Mouse (Mus musculus): ENCODE measurements around the gene Srp9.

Gene Srp9

GRCm38 (mm10) chr1:182124506-182124905 is at the start of gene Srp9:
Srp9 (plus strand) TSS chr1:182124737.
- peak; percentile 93 for DNase-seq (ENCODE audit: low spot score)

- no peak for DNase-seq (ENCODE audit: low spot score)
Measured at GRCm38 (mm10) chr1:182081744-182082419, 42.7 kb upstream of the Srp9 start.

DNA sequence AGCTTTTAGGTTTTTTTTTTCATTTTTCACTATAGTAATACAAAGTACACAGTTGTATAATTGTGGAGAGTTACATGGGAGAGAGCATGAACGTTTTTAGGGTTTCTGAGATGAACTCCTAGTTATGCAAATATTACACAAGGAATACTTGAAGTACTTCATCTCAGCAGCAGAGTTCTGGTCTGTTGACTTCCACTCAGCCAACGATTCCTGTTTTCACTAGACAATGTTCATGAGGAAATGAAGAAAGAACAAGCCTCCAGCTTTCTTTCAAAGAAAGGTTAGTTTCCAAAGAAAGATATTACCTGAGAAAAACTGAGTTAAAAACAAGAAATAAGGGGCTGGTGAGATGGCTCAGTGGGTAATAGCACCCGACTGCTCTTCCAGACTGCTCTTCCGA is 41.1 kb upstream of the Srp9 start:
- DNase-seq (ENCODE audit: low spot score) = no peak

DNA sequence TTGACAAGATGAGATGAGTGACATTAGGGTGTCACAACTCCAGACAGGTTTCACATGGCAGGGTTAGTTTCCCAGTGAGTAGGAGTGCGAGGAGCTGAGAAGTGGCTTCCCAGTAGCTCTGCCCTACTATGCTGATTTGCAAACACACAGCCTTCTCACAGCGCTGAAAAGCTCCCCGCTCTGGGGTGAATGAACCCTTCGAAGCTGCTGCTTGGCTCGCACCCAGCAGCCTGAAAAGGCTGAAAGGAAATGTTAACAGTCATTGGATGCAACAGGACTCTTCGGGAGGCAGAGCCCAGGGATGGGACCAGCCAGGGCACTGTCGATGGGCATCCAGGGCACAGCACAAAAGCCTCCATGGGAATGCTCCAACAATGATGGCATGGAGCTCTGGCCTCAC is 37.8 kb upstream of the Srp9 start:
- DNase-seq (ENCODE audit: low spot score) = no peak

DNA sequence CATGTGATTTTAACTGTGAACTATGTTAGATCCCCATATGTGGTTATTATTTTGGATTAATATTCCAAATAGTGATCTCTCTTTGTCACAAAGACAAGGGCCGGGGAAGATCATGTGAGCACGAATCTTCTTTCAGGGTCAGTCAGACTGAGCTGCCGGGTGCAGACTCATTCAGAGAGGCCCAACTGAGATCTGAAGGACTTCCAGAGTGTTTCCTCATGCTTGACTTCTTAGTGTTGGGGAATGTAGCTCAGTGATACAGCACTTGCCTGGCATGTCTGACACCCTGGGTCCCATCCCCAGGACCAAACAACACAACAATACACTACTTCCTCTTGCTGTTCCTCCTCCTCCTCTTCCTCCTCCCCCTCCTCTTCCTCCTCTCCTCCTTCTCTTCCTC is 37.2 kb upstream of the Srp9 start:
- DNase-seq (ENCODE audit: low spot score) = no peak

DNA sequence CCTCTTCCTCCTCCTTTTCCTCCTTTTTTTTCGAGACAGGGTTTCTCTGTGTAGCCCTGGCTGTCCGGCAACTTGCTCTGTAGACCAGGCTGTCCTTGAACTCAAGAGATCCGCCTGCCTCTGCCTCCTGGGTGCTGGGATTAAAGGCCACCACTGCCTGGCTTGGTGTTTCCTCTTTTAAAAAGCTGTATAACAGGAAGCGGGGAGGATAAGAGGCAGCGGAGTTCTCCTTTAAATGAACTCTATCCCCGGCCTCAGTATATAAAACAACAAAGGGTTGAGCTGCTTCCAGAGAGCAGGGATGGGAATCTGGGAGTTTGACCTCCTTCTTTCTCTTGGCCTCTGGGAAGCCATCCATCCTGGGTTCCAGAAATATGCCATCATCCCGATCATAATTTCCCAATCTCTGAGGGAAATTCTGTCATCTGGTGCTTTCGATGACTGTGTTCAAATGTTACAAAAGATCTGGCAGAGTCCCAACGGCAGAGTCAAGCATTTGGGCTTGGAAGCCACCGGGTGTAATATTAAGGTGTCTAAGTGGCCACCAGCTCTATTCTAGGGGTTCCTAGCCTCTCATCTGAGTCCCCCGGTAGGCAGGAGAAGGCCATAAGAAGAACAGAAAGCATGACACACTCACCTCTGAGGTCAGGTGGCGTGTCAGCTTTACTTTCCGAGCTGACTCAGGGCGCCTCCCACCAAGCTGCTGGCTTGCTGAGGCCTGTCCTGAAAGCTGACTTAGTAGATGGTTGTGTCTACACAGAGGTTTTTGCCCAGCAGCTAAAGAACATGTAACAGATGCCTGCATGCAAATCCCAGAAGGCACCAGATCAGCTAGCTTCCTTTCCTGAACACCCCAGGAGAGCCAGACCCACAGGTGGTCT is 36.5 kb upstream of the Srp9 start:
- no peak for DNase-seq (ENCODE audit: low spot score)

DNA sequence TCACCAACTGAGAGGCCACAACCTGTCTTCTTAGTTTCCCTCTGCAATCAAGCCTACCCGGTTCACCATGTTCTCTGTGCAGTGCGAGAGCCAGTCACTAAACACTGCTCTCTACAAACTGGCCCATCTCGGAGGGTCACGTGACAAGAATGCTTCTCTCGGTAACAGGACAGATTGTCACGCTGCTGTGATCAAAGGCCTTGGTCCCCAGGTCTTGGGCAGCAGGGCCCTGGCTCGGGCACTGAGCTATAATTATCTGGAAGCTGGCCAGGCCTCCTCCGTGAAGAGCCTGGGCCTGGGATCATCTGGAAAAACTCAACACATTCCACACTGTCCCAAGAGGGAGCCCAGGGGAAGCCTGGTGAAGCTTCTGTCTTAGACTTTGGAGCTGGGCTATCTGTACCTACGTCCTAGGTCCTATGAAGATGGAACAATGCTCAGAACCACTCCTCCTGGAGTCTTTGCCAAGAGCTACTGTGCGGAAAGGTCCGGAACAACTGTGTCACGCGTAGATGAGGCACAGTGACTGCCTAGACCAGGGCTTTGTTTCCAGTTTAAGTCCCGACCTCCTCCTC is 35.6 kb upstream of the Srp9 start:
- no peak for DNase-seq (ENCODE audit: low spot score)

GRCm38 (mm10) chr1:182089600-182090297 is 34.8 kb upstream of the Srp9 start:
- DNase-seq (ENCODE audit: low spot score) = no peak

DNA sequence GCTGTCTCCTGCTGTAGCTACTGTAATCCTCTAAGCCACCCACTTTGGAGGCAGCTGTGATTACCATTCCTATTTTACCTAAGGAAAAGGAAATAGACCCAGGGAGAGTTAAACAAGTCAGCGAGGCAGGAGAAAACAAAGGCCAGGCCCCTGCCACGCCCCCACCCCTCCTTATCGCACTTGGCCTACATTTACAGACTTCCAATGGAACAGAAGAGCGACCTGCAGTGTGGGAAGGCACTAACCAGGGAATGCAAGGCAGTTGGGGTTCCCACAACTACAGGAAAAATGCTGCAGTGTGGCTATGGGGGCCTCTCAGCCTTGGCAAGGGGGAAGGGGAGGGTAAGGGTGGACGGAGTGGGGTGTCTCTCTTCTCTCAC is 34.2 kb upstream of the Srp9 start:
- no peak for DNase-seq (ENCODE audit: low spot score)

DNA sequence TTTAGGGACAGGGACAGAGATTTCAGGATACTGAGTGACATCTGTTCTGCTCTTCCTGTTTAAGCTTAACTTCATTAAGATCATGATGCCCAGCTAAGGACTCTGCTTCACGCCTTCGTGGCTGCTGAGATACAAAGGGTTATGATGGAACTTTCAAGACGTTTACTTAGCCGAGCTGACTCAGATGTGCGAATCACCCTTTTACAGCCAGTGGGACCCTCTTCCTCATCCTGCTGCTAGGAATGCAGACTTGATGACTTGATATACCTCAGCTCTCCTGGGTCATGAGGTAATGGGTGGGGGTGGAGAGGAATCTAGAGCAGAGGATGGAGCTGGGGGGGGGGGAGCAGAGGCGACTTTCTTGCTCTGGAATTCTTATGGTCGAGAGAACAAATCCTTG is 33.3 kb upstream of the Srp9 start:
- no peak for DNase-seq (ENCODE audit: low spot score)

GRCm38 (mm10) chr1:182091746-182092412 is 32.7 kb upstream of the Srp9 start:
- no peak for DNase-seq (ENCODE audit: low spot score)

DNA sequence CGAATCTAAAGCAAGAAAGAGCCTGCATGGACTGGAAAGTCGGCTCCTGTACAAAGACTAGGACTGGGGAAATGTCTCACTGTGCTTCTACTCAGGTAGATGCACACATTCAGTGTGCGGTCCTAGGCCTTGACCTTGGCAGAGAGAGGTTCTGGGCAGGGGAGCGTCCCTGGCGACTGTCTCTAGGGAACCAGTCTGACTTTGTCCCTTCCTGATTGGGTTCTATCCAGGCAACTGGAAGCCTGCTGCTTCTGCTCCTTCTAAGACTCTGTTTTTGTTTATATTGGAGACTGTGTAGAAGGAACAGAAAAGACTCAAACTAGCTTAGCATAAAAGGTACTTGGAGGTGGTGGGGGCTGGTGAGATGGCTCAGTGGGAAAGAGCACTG is 32.1 kb upstream of the Srp9 start:
- no peak for DNase-seq (ENCODE audit: low spot score)

DNA sequence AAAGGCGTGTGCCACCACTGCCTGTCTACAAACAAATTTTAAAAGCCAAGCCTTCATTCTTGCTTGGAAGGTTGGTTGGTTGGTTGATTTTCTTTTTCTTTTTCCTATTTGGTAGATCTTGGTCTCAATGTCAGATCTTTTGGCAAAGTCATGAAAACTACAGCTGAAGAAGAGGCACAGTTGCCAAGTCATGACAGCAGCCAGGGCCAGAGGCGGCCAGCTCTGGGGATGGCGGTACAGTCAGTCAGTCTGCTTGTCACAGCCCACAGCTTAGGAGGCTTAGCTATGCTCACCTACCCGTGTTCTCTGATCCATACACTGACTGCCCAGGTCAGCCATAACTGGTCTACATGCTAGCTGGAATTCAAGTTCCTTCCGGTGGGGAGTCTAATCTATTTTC is 31.1 kb upstream of the Srp9 start:
- DNase-seq (ENCODE audit: low spot score) = no peak

DNA sequence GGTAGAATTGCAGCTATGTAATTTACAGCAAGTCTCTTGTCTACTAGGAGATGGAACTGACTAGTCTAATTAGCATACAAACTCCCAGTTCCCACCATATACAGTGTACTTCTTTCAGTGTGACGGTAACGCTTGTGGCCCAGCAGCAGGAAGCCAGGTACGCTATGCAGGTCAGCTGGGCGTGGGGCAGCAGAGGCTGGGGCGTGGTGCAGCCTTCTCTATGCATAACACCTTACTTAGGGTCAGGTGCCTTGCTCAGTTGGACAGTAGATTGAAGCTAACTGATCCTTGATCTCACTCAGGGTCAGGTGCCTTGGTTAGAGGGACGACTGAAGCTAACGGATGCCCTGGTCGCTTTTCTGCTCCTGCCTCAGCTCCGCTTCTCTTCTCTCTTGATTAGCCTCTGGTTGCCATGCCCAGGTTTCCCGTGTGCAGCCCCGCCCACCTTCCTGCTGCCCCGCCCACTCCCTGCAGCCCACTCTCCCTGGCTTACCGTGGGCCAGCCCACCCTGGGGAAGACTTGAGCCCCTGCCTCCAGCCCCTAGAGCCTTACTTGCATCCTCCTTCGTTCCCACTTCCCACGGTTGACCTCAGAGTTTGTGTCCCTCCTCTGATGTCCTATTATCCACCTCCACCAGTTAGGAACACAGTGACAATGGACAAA is 29.9 kb upstream of the Srp9 start:
- no peak for DNase-seq (ENCODE audit: low spot score)

DNA sequence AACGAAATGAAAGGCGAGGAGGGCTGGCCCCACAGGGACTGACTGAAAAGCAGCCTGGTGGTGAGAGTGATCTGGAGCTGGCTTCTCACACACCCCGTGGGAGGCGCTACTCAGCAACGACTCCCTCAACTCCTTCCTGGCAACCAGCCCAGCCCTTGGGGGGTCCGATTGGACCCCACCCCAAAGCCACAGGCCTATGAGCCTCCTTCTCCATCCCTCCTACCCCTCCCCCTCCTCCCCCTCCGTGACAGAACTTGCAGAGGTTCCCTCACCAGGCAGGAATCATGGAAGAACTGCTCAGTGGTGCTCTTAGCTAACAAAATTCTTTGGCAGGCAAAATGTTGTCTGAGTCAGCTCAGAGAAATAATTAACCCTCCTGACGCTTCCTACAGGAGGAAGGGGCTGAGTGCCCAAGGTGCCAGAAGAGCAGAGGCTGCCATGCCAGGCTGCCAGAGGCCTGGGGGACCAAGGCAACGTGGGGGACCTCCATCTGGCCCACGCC is 29.2 kb upstream of the Srp9 start:
- no peak for DNase-seq (ENCODE audit: low spot score)

DNA sequence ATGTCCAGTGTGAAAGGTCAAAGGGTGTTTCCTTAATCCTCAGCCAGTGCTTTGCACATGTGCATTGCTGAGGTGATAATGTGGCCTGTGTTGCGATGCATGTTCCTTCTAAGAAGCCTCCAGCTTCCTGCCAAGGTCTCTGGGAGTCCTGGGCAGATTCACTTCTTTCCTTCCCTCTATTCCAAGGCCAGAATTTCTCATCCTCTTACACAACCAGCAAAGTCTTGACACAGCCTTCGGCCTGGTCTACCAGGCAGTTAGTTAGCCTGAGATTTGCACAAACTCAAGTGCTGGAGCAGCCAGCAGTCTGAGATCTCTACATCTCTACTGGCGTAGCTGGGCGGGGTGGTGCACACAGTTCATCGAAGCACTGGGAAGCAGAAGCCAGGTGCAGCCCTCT is 27.8 kb upstream of the Srp9 start:
- no peak for DNase-seq (ENCODE audit: low spot score)

DNA sequence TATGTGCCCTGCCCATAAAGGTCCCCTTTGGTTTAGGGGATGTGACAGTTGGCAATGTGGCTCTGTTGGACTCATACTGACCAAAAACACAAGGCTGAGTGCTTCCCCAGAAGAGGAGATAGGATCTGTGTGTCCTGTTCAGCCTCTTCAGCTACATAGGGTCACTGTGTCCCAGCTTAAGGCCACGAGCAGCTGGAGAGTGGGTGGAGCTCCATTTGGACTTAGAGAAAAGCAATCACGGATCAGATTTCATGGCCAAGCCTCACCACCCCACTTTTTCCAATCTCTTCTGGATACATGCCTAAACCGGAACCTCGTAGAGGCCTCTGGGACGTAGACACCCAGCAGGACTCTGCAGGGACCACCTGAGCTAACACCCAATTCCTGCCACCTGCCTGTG is 25.5 kb upstream of the Srp9 start:
- DNase-seq (ENCODE audit: low spot score) = no peak

DNA sequence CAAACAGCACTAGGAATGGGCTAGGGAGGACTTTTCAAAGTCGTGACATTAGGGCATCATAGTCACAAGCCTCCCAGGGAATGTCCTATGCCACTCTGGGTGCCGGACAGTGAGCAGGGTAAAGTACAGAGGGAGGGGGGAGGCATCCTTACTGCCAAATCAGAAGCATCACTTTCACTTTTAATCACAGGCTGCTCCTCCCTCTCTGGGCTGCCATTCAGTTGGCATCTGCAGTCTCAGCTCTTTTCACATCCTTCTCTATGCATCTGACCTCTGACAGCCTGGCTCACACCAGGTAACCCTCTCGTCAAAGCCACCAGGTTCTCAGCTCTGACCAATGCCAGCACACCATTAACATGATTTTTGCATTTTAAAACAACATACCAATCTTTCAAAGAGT is 24.1 kb upstream of the Srp9 start:
- DNase-seq (ENCODE audit: low spot score) = no peak

DNA sequence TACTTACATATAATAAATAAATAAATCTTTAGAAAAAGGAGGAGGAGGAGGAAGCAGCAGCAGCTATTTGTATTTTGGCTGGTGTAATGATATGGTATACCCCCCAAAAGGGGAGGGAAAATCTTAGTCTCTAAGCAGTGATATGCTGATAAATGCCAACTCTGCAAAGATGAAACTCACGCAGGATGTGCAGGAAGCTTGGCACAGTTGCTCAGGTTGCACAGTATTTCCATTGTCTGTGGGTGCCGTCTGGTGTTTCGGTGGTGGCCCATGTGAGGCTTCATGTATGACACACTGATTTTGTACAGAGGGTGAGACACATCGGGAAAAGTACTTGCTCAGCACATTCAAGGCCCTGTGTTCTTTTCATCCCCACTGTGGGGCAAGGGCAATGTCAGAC is 23.1 kb upstream of the Srp9 start:
- DNase-seq (ENCODE audit: low spot score) = no peak

DNA sequence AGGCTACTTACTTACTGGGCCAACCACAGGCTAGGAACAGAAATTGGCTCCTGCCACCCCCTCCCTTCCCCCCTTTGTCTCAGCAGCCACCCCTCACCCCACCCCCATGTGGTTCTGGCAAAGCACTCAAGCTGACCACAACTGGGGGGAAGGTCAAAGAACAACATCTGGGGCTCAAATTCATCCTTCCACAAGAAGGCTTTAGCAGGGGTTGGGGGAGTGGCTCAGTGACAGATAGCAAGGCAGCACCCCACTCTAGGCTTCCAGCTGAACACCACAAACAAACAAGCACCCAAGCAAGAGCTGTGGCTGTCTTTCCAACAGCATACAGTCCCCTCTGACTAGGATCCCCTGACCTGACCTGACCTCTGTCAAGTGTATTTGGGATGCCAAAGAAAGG is 21.8 kb upstream of the Srp9 start:
- DNase-seq (ENCODE audit: low spot score) = no peak

DNA sequence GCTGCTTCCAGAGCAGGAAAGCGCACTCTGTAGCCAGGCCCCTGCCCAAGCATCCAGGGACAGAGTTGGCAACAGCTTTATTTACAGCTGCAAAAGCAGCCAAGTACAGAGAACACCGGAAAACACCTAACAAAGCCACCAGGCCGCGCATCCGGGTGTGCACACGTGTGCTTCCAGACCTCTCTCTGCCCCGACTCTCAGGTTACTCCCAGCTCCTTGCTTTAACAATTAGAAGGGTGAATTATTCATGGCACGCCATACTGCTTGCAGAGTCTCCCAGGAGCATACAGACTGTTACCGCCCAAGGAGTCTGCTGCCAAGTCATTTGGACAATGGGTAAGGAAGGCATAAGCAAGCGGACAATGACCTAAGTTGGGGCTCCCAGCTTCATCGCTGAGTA is 21.1 kb upstream of the Srp9 start:
- DNase-seq (ENCODE audit: low spot score) = no peak

GRCm38 (mm10) chr1:182105023-182105422 is 19.5 kb upstream of the Srp9 start:
- DNase-seq (ENCODE audit: low spot score) = no peak

Data from urinary bladder, postnatal 10 days (tissue).